Mouse (Mus musculus) midbrain, embryonic 12.5 days (tissue): Measurements from ENCODE around the gene Ccdc88c. TPM values are rescaled to one million over a fixed set of nuclear protein-coding genes. Genes with fewer than 3 reads are reported as not detected.

Source experiments
- ATAC-seq: fragments of 200-750 bp; cut with Nextera tagmentation; 2 replicates; pipeline ENCODE4 v1.8.0; 2017; ENCODE audit warnings: low read depth, moderate TSS enrichment, moderate library complexity; ENCODE audit not compliant: low FRiP score
- H3K27ac ChIP-seq: fragments of 300-500 bp; sonication (generic); replicated peaks from 2 replicates; pipeline ENCODE4 v1.5.1; 2016; ENCODE audit warnings: mild to moderate bottlenecking
- H3K27me3 ChIP-seq: fragments of 300-500 bp; sonication (generic); 2 replicates; pipeline ENCODE4 v1.6.1; 2016; ENCODE audit warnings: mild to moderate bottlenecking
- H3K36me3 ChIP-seq: fragments of 300-500 bp; sonication (generic); 2 replicates; pipeline ENCODE4 v1.6.1; 2016
- H3K4me1 ChIP-seq: fragments of 300-500 bp; sonication (generic); 2 replicates; pipeline ENCODE4 v1.6.1; 2016
- H3K4me2 ChIP-seq: fragments of 300-500 bp; sonication (generic); replicated peaks from 2 replicates; pipeline ENCODE4 v1.6.1; 2016; ENCODE audit warnings: mild to moderate bottlenecking, moderate library complexity
- H3K4me3 ChIP-seq: fragments of 300-500 bp; sonication (generic); 2 replicates; pipeline ENCODE4 v1.5.1; 2016; ENCODE audit warnings: mild to moderate bottlenecking
- H3K9ac ChIP-seq: fragments of 300-500 bp; sonication (generic); replicated peaks from 2 replicates; pipeline ENCODE4 v1.6.1; 2016; ENCODE audit warnings: mild to moderate bottlenecking, moderate library complexity
- H3K9me3 ChIP-seq: fragments of 300-500 bp; sonication (generic); 2 replicates; pipeline ENCODE4 v1.6.1; 2016; ENCODE audit warnings: mild to moderate bottlenecking
- WGBS: fragments of 180-500 bp; shearing (Covaris S2); methylation state at CpG from one replicate; pipeline ENCODE4 v1.1.7; 2016; 5-methylcytosine and 5-hydroxymethylcytosine counted together
- polyA plus RNA-seq: library from polyadenylated mRNA; unstranded; fragments of >200 nt; fragmentation: Nextera tagmentation; extraction: Ambion mirVana; gene quantifications from 2 replicates; pipeline ENCODE4 v1.2.1, GENCODE M21; 2016

The Ccdc88c gene
- polyA plus RNA-seq, 1 experiment from 2014 or later, result 17.1 TPM

DNA sequence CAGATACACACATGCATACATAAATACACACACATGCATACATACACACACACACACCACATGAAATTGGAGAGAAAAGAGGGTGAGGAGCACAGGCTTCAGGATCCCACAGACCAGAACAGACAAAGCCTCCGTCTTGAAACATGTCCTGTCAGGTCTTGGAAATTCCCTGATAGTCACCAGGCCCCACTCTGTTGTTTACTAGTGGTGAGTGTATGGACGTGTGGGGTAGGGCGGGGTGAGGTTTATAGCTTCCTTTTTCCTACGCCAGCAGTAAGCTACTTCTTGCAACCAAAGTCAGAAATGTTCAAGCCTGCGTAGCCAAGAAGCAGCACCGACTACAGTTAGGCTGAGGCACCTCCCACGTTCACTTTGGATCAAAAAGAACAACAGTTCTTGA lies 145.7 kb downstream of the Ccdc88c start:
- WGBS, result 87% methylated on average over 7 of the region's 7 CpGs

DNA sequence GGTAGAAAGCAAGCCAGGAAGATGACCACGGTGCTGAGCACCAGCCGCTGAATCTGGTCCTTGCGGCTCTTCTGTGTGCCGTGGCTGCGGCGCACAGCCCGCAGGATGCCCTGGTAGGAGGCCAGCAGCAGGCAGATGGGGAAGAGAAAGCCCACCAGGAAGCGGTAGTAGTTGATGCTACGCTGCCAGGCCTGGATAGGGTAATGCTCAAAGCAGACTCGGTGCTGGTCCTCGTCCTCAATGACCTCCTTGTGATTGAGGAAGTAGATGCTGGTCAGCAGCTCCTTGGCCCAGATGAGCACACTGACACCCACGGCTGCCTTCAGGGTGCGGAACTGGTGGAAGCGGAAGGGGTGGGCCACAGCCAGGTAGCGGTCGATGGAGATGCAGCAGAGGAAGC lies 150.3 kb downstream of the Ccdc88c start:
- Histone ChIP-seq H3K27ac (no peak overlapping the region), H3K9ac (no peak overlapping the region), H3K4me1 (no peaks in the 10 kb centered on the region), H3K4me3 (no peak overlapping the region), H3K36me3 (no peaks in the 10 kb centered on the region), H3K4me2 (no peak overlapping the region), H3K9me3 (no peaks in the 10 kb centered on the region), H3K27me3 (no peaks in the 10 kb centered on the region)
- WGBS, result 95% methylated on average over 16 of the region's 16 CpGs
- no peak for ATAC-seq

More for the DNA sequence above, 145.7 kb downstream of the Ccdc88c start:
- no peak overlapping the region for H3K9ac ChIP-seq
- no peak overlapping the region for H3K4me3 ChIP-seq
- no peaks in the 10 kb centered on the region for H3K27me3 ChIP-seq
- H3K4me1 ChIP-seq, result no peaks in the 10 kb centered on the region
- H3K36me3 ChIP-seq, result no peaks in the 10 kb centered on the region
- no peaks in the 10 kb centered on the region for H3K9me3 ChIP-seq
- no peak overlapping the region for H3K27ac ChIP-seq
- ATAC-seq, result no peak
- H3K4me2 ChIP-seq, result no peak overlapping the region

DNA sequence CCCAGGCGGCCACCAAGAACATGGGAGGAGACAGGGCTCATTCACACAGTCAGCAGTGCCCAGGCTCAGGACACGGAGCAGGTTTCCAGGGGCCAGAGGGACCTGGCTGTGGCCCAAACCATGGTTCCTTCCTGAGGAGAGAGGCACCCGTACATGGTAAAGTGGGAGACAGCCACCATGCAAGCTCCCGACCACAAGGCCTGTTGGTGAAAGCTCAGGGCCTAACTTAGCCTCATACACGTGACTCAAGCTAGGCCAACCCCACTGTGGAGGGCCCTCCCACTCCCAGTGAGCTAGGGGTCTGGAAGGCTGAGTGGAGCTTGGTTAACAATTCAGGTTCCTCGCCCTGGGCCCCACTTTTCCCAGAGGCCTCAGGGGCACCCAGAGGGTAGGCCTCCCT lies 150.9 kb downstream of the Ccdc88c start:
- no peaks in the 10 kb centered on the region for H3K36me3 ChIP-seq
- ATAC-seq, result no peak
- no peaks in the 10 kb centered on the region for H3K9me3 ChIP-seq
- H3K27ac ChIP-seq, result no peak overlapping the region
- no peak overlapping the region for H3K4me3 ChIP-seq
- 85% methylated on average over 6 of the region's 6 CpGs for WGBS
- no peaks in the 10 kb centered on the region for H3K4me1 ChIP-seq
- H3K9ac ChIP-seq, result no peak overlapping the region
- H3K4me2 ChIP-seq, result no peak overlapping the region
- H3K27me3 ChIP-seq, result no peaks in the 10 kb centered on the region

DNA sequence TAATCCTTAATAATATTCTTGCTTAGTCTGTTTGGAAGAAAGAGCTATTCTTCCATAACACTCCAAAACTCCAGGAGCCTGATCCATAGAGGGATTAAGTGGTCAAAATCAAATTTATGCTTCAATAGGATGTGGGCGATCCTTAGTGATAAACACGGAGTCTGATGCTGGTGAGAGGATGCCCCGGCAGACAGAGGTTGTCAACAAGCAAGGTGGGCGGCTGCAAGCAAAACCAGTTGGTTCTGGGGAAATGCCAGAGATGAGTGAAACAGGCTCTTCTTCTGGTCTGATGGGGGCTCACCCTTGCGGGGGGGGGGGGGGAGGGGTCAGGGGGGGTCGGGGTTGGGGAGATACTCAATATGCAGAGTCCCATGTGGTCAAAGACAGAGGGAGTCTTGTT lies 152.9 kb downstream of the Ccdc88c start:
- Histone ChIP-seq H3K4me2 (no peak overlapping the region), H3K36me3 (no peaks in the 10 kb centered on the region), H3K9ac (no peak overlapping the region), H3K27me3 (no peaks in the 10 kb centered on the region), H3K27ac (no peak overlapping the region), H3K4me1 (no peaks in the 10 kb centered on the region), H3K4me3 (no peak overlapping the region), H3K9me3 (no peaks in the 10 kb centered on the region)
- ATAC-seq, result no peak
- WGBS, result 80% methylated on average over 4 of the region's 6 CpGs

DNA sequence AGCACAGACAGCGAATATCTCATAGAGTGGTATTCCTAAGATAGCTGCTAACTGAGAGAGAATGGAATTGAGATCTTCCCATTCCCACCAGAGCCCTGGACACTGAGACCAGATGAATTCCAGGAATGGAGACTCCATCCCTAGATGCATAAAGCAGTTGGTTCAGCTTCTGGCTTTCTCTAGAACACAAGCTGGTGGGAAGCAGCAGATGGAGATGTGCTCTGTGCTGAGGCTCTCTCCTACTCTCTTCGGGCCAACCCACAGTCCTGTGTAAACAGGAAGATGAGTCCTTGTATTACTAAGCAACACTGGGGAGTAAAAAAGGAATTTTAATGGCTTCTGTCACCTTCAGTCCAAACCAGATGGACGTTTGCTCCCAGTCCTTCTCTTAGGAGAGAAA lies 153.3 kb downstream of the Ccdc88c start:
- H3K9me3 ChIP-seq, result no peaks in the 10 kb centered on the region
- H3K4me2 ChIP-seq, result no peak overlapping the region
- H3K4me1 ChIP-seq, result no peaks in the 10 kb centered on the region
- no peaks in the 10 kb centered on the region for H3K27me3 ChIP-seq
- H3K4me3 ChIP-seq, result no peak overlapping the region
- no peak overlapping the region for H3K27ac ChIP-seq
- 61% methylated on average over 3 of the region's 3 CpGs for WGBS
- H3K36me3 ChIP-seq, result no peaks in the 10 kb centered on the region
- no peak overlapping the region for H3K9ac ChIP-seq
- ATAC-seq, result no peak

DNA sequence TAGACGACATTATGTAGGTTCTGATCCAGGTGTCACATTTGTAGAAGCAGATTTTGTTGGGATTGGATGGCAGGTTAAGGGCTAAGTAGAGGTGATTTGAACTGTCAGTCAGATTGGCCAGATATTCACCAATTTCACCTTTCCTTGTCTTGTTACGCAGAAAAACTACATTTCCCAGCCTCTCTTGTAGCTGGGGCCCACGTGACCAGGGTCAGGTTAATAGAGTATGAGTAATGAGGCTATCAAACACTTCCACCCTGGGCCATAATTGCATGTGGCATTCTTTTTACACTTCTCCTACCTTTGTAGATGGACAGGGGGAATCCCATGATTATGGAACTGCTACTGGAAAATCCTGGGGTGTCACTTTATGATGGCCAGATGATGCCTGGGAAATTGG lies 155.2 kb downstream of the Ccdc88c start:
- H3K9me3 ChIP-seq, result no peaks in the 10 kb centered on the region
- no peak overlapping the region for H3K9ac ChIP-seq
- H3K4me2 ChIP-seq, result no peak overlapping the region
- no peak overlapping the region for H3K27ac ChIP-seq
- no peaks in the 10 kb centered on the region for H3K27me3 ChIP-seq
- H3K4me1 ChIP-seq, result no peaks in the 10 kb centered on the region
- no peak overlapping the region for H3K4me3 ChIP-seq
- no peaks in the 10 kb centered on the region for H3K36me3 ChIP-seq
- ATAC-seq, result no peak
- 86% methylated on average over 3 of the region's 3 CpGs for WGBS

DNA sequence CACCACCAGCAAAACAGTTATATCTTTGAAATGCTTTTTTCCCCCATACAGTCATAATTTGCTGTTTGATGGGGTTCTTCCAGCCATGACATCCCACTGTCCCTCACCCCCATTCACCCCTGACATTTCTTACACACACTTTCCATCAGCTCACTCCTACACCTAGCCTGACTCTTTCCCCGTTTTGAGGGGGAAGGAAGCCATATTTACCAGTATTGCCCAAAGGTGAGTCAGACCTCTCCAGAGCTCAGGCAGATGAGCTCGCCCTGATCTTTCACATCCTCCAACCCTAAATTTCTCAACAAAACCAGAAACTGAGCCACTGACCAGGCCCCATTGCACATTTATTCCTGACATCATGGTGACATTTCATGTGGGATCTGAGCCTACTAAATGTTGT lies 157.0 kb downstream of the Ccdc88c start:
- Histone ChIP-seq H3K27me3 (no peaks in the 10 kb centered on the region), H3K27ac (no peak overlapping the region), H3K9me3 (no peaks in the 10 kb centered on the region), H3K4me1 (no peaks in the 10 kb centered on the region), H3K4me2 (no peak overlapping the region), H3K36me3 (no peaks in the 10 kb centered on the region), H3K4me3 (no peak overlapping the region), H3K9ac (no peak overlapping the region)
- WGBS, result 85% methylated on average over 2 of the region's 2 CpGs
- no peak for ATAC-seq

DNA sequence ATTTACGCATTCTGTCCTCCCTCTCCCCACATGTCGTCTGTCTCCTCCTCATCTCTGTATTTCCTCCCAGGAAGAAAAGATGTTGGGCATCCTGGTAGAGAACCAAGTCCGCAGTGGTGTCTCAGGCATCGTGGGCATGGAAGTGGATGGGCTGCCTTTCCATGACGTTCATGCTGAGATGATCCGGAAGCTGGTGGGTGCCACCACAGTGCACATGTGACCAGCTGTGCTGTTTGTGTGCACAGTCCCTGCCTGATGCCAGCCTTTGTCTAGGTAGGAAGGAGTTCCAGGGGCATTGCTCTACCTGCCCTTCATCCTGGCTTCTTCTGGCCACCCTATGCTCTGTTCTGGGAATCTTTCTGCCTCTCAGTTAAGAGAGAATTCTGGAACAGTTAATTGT lies 157.6 kb downstream of the Ccdc88c start:
- ATAC-seq, result no peak
- no peak overlapping the region for H3K9ac ChIP-seq
- H3K4me1 ChIP-seq, result no peaks in the 10 kb centered on the region
- H3K4me2 ChIP-seq, result no peak overlapping the region
- WGBS, result 93% methylated on average over 6 of the region's 6 CpGs
- H3K27me3 ChIP-seq, result no peaks in the 10 kb centered on the region
- H3K36me3 ChIP-seq, result no peaks in the 10 kb centered on the region
- H3K4me3 ChIP-seq, result no peak overlapping the region
- no peak overlapping the region for H3K27ac ChIP-seq
- no peaks in the 10 kb centered on the region for H3K9me3 ChIP-seq

DNA sequence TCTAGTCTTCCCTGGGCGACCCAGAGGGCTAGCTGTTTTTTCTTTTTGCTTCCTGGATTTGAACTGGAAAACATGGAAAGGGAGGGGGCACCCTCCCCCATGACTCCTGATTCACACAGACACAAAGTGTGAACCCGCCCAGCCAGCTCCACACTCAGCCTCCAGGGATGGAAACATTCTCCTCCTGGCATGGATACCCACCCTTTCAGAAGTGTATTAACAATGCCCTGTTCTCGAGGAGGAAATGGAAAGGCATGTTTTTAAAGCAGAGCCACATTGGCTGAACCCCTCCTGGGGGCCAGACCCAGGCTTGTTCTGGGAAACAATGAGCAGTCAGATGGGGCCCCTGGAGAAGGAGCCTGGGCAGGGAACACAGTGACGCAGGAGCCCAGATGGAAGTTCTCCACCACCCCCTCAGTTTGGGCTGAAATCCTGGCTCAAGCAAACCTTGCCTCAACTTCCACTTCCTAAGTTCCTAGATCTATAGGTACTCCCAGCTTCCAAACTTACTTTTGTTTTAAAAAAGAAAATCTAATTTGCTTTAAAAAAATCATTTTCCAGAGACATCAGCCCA lies 160.7 kb downstream of the Ccdc88c start:
- no peak for ATAC-seq
- 50% methylated on average over 4 of the region's 4 CpGs for WGBS
- H3K27ac ChIP-seq, result no peak overlapping the region

DNA sequence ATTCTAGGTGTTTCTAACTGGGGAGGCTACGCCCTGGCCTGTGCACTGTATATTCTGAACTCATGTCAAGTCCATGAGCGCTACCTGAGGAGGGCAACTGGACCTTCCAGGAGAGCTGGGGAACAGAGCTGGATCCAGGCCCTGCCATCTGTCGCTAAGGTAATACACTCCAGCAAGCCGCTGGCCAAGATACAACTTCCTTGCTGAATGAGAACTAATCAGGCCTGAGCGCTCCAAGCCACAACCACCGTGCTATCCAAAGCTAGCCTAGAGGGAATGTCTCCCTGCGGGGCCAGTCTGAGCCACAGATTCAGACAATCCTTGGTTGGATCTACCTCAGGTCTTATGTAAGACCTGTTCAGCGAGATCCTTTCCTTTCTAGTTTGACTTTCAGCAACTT lies 161.8 kb downstream of the Ccdc88c start:
- WGBS, result 90% methylated on average over 8 of the region's 8 CpGs
- no peak for ATAC-seq
- H3K4me1 ChIP-seq, result no peaks in the 10 kb centered on the region
- no peak overlapping the region for H3K4me2 ChIP-seq
- H3K9me3 ChIP-seq, result no peaks in the 10 kb centered on the region
- no peaks in the 10 kb centered on the region for H3K36me3 ChIP-seq
- H3K9ac ChIP-seq, result no peak overlapping the region
- no peak overlapping the region for H3K4me3 ChIP-seq
- H3K27me3 ChIP-seq, result no peaks in the 10 kb centered on the region
- H3K27ac ChIP-seq, result no peak overlapping the region

More for the DNA sequence above, 160.7 kb downstream of the Ccdc88c start:
- no peaks in the 10 kb centered on the region for H3K4me1 ChIP-seq
- no peak overlapping the region for H3K9ac ChIP-seq
- H3K4me2 ChIP-seq, result no peak overlapping the region
- H3K36me3 ChIP-seq, result no peaks in the 10 kb centered on the region
- no peaks in the 10 kb centered on the region for H3K9me3 ChIP-seq
- no peaks in the 10 kb centered on the region for H3K27me3 ChIP-seq
- no peak overlapping the region for H3K4me3 ChIP-seq

DNA sequence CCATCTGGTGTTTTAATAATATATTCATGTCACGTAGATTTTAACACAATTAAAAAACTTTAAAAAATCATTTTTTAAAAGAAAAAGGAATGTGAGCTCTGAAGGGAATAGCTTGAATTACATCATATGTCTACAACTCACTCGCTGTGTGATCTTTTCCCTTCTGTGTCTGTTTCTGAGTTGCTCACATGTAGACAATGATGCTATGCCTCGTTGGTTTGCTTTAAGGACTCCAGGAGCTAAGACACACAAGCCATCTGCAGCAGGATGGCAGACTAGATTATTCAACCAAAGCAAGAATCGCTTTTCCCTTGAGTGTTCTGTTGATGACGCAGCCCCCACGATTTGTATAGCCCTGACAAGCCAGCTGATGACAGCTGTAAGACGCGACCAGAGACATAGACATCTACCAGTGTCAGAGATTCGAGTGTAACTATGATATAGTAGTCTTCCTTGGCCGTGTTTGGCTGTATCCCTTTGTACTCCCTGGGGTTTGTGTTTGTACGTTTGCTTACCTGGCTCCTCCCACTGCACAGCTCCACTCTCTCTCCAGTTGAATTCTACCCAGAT lies 163.3 kb downstream of the Ccdc88c start:
- WGBS, result 80% methylated on average over 11 of the region's 11 CpGs
- Histone ChIP-seq H3K36me3 (no peaks in the 10 kb centered on the region), H3K4me3 (no peak overlapping the region), H3K4me2 (no peak overlapping the region), H3K9ac (no peak overlapping the region), H3K4me1 (no peaks in the 10 kb centered on the region), H3K9me3 (no peaks in the 10 kb centered on the region), H3K27ac (no peak overlapping the region), H3K27me3 (no peaks in the 10 kb centered on the region)
- no peak for ATAC-seq

DNA sequence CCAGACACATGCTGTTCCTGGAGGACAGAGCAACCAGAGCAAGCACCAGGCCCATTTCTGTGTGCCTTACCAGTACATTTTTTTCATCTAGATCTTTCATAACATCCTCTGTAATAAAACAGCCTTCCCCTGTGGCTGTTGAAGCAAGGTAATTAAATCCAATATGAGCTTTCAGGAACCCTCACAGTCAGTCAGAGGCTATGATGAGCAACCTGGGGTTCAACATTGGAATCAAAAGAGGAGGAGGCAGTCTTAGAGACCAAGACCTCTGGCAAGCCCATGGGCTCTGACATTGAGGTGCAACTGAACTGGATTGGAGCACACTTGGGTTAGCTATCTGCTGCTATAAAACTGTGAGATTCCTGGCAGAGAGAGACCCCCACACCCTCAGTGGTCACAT lies 163.8 kb downstream of the Ccdc88c start:
- H3K36me3 ChIP-seq, result no peaks in the 10 kb centered on the region
- H3K4me3 ChIP-seq, result no peak overlapping the region
- no peaks in the 10 kb centered on the region for H3K4me1 ChIP-seq
- H3K9ac ChIP-seq, result no peak overlapping the region
- no peak overlapping the region for H3K4me2 ChIP-seq
- H3K9me3 ChIP-seq, result no peaks in the 10 kb centered on the region
- no peak for ATAC-seq
- no peak overlapping the region for H3K27ac ChIP-seq
- no peaks in the 10 kb centered on the region for H3K27me3 ChIP-seq

DNA sequence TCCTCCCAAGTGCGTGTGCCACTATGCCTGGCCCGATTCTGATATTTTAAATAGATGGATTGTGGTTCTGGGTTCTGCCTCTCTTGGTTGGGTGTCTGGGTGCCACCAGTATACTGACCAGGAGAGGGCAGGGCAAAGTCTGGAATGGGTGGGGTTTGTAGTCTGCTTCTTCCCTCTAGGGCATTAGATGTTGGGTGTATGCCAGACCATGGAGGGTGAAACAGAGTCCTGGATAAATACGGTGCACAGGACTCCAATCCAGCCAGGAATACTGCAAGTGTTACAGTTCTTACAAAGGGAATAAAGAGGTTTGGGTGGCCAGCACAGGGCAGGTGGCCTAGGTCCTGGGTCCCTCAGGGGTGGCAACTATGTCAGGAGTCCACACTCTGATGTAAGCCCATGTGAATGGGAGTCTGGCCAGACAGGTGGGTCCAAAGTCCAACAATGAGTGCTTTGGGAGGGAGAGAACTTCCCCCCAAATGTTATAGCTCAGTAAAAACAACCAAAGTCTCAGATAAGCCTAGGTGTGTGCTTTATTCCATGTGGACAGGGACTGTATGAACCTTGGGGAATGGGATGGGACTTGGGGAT lies 165.9 kb downstream of the Ccdc88c start:
- H3K36me3 ChIP-seq, result no peaks in the 10 kb centered on the region
- ATAC-seq, result no peak
- H3K27ac ChIP-seq, result no peak overlapping the region
- H3K4me1 ChIP-seq, result no peaks in the 10 kb centered on the region
- H3K4me2 ChIP-seq, result no peak overlapping the region
- WGBS, result 90% methylated on average over 3 of the region's 3 CpGs
- no peak overlapping the region for H3K9ac ChIP-seq
- H3K27me3 ChIP-seq, result no peaks in the 10 kb centered on the region
- H3K9me3 ChIP-seq, result no peaks in the 10 kb centered on the region
- no peak overlapping the region for H3K4me3 ChIP-seq
